Mouse (Mus musculus): ENCODE results near the gene Gpn1.
A peak's percentile ranks its signal among the peaks of the same experiment; 100 is the strongest.

Gene Gpn1

DNA sequence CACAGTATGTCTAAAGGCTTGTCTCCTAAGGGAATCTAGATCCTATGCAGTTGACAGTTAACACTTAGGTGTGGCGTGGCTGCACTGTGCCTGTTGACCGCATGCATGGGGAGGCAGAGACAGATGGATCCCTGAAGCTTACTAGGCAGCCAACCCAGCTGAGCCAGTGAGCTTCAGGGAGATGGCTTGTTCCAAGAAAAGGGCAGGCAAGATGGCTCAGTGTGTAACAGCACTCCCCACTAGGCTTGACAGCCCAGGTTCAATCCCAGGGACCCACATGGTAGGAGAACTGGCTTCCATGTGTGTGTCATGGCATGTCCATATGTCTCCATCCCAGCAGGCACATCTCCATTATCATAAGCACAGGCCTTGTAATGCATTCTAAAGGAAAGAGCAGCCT, 65.8 kb downstream of the Gpn1 start:
- no peak for DNase-seq

DNA sequence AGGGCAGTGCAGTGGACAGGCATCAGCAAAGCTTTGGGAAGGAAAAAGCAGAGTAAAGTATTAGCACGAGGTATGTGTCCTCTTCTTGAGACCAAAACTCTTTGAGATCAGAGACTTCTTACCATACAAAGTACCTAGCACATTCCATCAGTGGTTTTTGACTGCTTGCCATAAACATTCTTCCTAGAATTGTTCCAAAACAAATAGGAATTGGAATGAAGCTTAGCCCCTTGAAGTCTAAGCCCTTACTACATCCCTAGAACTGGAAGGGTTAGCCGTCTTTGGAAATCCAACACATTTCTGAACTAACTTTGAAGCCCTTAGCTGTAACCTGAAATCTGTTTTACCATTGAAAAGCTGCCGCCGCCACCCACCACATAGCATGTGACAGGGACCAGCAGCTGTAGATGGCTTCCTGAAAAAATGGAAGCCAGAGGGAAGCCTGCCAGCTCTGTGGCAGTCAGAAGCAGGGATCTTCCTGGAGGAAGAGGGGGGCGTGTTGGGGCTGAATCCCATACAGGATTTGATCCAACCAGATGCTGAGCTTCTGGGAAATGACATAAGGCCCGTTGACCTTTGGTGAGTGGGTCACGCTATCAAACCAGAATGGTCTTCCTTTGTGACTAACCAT, 67.6 kb downstream of the Gpn1 start:
- peak; percentile 76 to 81 for DNase-seq

All from kidney, postnatal 25 days (tissue).